Mouse (Mus musculus) right cerebral cortex, adult 18-20 months (tissue): ENCODE results near the gene Clk4.

Experiments
- DNase-seq: peaks from one replicate; pipeline ENCODE4 v3.0.0; 2022; ENCODE audit warnings: mixed read lengths

Clk4 gene

GRCm38 (mm10) chr11:51261680-51262219 is at the start of gene Clk4:
Clk4 (plus strand) TSS chr11:51261730.
- DNase-seq: no peak

- no peak for DNase-seq
Observed at GRCm38 (mm10) chr11:51214021-51214420, 47.5 kb upstream of the Clk4 start.

DNA sequence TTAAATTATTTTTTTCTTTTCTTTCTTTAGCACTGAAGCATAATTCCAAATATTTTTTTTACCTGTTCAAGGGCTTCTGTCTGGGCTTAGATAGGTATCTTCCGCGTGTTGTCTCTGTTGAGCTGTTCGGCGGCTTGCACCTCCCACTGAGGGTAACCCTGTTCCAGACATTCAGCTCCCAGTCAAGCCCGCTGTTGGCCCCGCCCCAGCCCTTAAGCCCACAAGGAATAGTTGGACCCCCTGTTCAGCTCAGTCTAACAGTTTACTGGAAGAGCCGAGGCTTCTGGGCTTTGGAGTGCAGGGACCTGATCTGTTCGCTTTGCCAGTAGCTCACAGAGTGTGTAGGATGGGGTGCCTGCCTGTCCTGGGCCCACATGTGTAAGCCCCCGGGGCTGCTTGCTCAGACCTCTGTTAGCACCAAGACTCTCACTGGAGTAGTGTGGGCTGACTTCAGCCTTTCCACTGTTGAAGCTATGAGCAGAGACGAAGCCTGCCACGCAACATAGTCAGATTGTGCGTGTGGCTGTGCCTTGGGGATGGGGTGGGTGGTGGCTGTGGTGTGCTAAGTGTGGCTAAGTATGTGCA is 42.0 kb upstream of the Clk4 start:
- DNase-seq: no peak

DNA sequence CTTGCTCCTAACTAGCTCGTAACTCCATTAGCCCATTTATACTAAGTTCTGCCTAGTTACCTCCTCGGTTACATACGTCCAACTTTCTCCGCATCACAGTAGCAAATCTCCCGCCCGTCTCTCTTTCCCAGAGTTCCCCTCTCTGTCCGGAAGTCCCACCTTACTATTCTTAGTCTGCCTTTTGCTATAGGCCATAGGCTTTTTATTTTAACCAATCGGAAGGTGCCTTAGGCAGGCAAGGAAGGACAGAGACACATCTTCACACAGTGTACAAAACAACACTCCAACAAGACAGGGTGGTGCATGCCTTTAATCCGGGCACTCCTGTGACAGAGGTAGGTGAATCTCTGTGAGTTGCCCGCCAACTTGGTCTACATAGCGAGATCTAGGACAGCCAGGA is 41.2 kb upstream of the Clk4 start, which contains the start of gene Gm12569:
Gm12569 (plus strand) TSS at position 166 of the 400 bp plus-strand sequence.
- DNase-seq: no peak

- DNase-seq: peak; percentile 79
Observed at GRCm38 (mm10) chr11:51227104-51227503, 34.4 kb upstream of the Clk4 start.

GRCm38 (mm10) chr11:51234626-51235025 is 26.9 kb upstream of the Clk4 start:
- DNase-seq: no peak

DNA sequence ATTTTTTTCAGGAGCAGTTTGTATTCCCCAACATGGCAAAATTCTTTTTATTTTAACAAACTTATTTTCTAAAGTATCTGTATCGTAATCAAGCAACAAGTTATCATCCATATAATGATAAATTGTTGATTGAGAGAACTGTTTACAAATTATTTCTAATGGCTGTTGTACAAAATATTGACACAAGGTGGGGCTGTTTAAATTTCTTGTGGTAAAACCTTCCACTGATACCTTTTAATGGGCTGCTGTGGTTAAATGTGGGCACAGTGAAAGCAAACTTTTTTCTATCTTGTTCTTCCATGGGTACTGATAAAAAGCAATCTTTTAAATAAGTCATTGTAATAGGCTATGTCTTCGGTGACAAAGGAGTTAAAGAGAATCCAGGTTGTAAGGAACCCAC is 18.6 kb upstream of the Clk4 start:
- DNase-seq: no peak

DNA sequence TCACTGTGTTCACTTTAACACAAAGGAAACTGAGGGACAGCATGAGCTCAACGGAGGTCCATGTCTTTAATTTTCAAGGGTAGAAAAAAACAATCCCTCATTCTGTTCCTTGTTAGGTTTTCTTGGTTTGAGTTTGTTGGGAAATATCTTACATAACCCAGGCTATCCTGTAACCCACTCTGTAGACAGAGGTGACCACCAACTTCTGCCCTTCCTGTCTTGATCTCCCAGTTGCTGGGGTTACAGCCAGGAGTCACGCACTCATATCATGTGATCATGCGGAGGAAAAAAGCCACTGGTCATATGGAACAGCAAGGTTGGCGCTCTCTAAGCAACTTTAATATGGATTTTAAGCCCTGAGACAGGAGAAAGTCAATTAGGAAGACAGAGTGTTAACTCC is 4.5 kb upstream of the Clk4 start:
- no peak for DNase-seq

GRCm38 (mm10) chr11:51262342-51263285 is 1.1 kb downstream of the Clk4 start, which contains the start of gene BC049762:
BC049762 (minus strand) TSS chr11:51263046.
- peak; percentile 99 for DNase-seq

GRCm38 (mm10) chr11:51263286-51263831 is 1.8 kb downstream of the Clk4 start:
- no peak for DNase-seq

DNA sequence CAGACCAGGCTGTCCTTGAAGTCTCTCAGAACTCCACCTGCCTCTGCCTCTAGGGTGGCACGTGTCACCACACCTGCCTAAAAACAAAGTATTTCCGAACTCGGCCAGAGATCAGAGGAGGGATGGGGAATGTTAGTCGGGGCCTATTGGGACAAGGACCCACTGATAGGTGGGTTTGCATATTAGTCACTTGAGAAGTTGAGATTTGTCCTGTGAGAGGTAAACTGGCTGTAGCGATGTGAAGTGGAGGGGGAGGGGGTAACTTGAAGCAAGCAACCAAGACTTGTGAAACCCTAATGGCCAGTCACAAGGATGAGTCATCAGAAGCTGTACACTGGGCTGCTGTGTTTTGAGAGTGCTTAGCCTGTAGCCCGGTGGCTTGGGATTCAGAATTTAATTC is 2.8 kb downstream of the Clk4 start:
- DNase-seq: no peak

GRCm38 (mm10) chr11:51265326-51265725 is 3.8 kb downstream of the Clk4 start:
- peak; percentile 39 for DNase-seq

DNA sequence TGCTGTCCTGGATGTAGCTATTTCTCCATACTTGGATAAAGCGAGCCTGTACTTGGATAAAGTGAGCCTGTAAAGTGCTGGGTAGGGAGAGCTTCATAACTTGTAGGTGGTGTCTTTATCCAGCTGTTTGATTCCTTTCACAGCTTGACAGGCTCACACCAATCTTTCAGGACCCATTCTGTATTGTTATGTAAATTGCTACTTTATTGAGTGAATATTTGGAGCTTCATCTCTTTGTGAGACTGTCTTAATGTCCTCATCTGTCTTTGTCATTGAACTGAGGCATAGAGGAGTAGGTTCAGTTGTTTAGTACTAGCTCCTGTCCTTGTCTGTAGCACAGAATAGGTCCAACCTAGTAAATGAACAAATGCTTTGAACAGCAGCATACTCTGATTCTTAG is 12.9 kb downstream of the Clk4 start:
- no peak for DNase-seq

- DNase-seq: peak; percentile 61
Observed at GRCm38 (mm10) chr11:51289564-51290041, 28.1 kb downstream of the Clk4 start, which contains the start of gene Col23a1. Col23a1 (plus strand) TSS chr11:51289920.

DNA sequence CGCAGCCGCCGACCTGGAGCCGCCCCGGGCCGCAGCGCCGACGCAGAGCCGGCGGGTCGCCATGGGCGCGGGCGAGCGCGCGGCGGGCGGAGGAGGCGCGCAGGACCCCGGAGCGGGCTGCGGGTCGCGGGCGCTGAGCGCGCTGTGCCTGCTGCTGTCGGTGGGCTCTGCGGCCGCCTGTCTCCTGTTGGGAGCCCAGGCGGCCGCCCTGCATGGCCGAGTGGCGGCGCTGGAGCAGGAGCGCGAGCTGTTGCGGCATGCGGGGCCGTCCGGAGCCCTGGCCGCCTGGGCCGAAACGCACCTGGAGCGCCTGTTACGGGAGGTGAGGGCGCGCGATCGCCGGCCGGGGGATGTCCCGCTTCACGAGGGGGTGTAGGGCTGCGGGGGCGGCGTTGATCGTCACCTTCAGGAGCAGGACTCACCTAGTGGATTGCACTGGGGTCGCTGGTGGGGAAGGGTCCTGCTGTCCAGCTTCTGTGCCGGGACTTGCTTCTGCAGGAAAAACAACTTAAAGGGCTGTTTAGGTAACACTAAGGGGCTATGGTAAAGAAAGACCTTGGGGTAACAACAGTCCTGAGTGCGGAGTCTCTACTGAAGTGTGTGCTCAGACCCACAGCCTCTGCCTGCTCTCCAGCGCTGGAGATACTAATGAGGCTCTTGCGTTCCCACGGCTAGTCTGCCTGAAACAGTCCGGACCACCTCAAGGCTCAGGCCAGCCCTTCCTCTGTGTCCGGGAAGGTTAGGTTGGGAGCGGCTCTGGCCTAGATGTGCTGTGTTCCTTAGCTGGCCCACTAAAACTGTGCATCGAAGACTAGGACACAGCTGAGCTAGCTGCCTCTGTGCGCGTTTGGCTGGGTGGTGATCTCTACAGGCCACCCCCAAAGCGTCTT is 28.8 kb downstream of the Clk4 start:
- peak; percentile 10 for DNase-seq

- DNase-seq: no peak
Observed at GRCm38 (mm10) chr11:51293956-51294530, 32.5 kb downstream of the Clk4 start.

DNA sequence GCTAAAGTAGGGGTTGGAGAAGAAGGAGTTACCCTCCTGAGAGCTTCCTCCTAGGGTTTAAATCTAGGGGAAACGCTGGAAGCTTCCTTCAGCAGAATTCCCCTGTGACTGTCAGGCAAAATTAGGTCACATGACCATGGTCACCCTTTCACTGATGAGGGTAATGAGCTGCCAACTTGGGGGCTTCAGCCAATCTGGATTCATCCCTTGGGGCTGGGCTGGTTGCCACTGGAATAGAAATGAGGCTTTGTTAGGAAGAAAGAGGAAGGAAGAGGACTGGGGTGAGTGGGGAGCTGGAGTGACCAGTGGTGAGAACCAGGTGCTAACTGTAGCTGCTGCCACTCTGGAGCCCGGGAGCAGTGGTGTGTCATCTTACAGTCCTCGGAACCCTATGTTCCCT is 34.2 kb downstream of the Clk4 start:
- no peak for DNase-seq

GRCm38 (mm10) chr11:51298691-51299090 is 37.2 kb downstream of the Clk4 start:
- DNase-seq: no peak

DNA sequence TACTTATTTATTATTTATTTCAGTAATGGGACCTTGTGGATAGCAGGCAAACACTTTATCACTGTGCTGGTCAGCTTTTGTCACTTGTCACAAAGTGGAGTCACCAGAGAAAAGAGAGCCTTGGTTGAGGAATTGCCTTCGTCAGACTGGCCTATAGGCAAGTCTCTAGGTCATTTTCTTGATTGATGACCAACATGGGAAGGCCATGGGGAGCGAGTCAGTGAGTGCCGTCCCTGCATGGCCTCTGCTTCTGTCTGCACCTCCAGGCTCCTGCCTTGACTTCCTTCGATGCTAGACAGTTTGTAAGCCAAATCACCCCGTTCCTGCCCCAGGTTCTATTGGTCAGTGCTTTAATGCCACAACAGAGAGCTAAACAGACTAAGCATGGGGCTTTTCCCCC is 40.9 kb downstream of the Clk4 start:
- no peak for DNase-seq

DNA sequence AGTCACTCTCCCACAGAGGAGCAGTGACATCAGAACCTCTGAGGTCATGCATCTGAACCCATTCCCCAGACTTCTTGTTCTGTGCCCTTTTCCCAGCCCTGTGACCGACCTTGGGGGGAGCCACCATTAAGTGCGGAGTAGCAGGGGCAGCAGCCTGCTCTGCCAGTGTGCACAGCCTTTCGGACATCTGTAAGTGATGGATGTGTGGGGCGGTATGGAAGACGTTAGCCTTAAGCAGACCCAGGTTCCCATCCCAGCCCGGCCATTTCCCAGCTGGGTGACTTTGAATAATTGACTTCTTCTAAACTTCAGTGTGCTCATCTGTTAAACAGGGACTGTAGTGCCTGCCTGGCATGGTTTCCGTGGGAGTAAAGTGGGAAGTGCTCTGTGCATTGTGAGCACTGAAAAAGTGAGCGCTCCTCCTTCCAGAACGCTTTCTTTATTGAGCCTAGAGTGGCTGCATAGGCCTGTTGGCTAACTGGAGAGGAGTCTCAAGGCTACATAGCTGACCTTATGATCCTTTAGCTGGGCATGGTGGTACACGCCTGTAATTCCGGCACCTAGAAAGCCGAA is 42.5 kb downstream of the Clk4 start:
- DNase-seq: peak; percentile 25

DNA sequence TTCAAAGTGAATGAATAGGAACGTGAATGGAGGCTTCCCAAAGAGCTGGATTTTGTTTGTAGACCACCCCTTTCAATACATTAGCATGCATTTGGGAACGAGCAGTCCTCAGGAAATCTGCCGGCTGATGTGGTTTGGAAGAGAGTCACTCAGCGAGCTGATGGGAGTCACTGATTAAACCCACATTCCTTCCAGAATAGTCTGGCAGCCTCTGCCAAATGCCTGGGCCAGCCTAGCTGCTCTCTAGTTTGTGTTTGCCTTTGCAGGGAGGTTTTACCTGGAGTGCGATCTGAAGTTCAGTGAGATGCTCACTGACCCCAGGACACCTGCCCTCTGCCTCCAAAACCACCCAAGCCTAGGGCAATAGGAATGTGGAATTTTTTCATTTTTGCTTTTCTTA is 46.8 kb downstream of the Clk4 start:
- DNase-seq: no peak
